Mouse (Mus musculus) erythroblast, embryonic 14.5 days (primary cell): ENCODE measurements around the gene Rbfox3.

Experiments used
- GATA1 ChIP-seq: IDR thresholded peaks from 2 replicates; pipeline ENCODE4 v1.6.1; 2012; ENCODE audit warnings: low read length, inconsistent platforms, mixed read lengths
- TAL1 ChIP-seq: IDR thresholded peaks from 3 replicates; pipeline ENCODE4 v1.6.1; 2012; ENCODE audit warnings: low read length, inconsistent platforms, mixed read lengths

DNA sequence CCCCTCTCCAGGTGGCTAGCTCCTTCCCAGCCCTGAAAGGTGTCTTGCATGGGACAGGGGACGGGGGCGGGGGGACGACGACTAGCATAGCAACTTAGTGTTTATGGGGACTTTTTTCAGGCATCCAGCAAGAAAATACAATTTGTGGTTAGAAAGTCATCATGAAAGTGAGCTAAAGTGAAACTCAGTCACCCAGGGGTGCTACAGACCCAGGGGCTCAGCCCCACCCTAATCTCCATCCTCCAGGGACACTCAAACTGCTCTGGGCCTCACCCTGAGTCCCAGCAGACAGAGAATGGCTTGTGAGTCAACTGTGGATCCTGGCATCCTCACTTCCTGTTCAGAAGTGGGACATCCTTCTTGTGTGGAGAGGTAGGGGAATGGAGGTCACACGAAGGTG lies 179.7 kb downstream of the Rbfox3 start:
- TF ChIP-seq TAL1 = no peak
- TF ChIP-seq GATA1 = no peak
